Mouse (Mus musculus) stomach, embryonic 14.5 days (tissue): ENCODE results near the gene Ntrk3. TPM values are rescaled to one million over a fixed set of nuclear protein-coding genes. Genes with fewer than 3 reads are reported as not detected.

ENCODE experiments used
- ATAC-seq: fragments of 200-750 bp; cut with Nextera tagmentation; 2 replicates; pipeline ENCODE4 v1.8.0; 2017; ENCODE audit warnings: low read depth, moderate TSS enrichment; ENCODE audit not compliant: insufficient number of reproducible peaks, insufficient read depth, low FRiP score
- H3K27ac ChIP-seq: fragments of 300-500 bp; sonication (generic); 2 replicates; pipeline ENCODE4 v1.5.1; 2014; ENCODE audit warnings: mild to moderate bottlenecking, low read length, moderate library complexity, mixed read lengths
- H3K27me3 ChIP-seq: fragments of 300-500 bp; sonication (generic); 2 replicates; pipeline ENCODE4 v1.6.1; 2014; ENCODE audit warnings: low read length, control low read depth, mixed read lengths; ENCODE audit not compliant: control insufficient read depth, insufficient read depth
- H3K36me3 ChIP-seq: fragments of 300-500 bp; sonication (generic); 2 replicates; pipeline ENCODE4 v1.6.1; 2014; ENCODE audit warnings: mild to moderate bottlenecking, control low read depth, low read length, moderate library complexity, mixed read lengths; ENCODE audit not compliant: control insufficient read depth, insufficient read depth
- H3K4me1 ChIP-seq: fragments of 300-500 bp; sonication (generic); 2 replicates; pipeline ENCODE4 v1.6.1; 2014; ENCODE audit warnings: low read length, control low read depth, mixed read lengths; ENCODE audit not compliant: control insufficient read depth, insufficient read depth
- H3K4me2 ChIP-seq: fragments of 300-500 bp; sonication (generic); replicated peaks from 2 replicates; pipeline ENCODE4 v1.6.1; 2014; ENCODE audit warnings: low read depth, low read length, control low read depth
- H3K4me3 ChIP-seq: fragments of 300-500 bp; sonication (generic); 2 replicates; pipeline ENCODE4 v1.5.1; 2014; ENCODE audit warnings: low read depth, low read length, control low read depth
- H3K9ac ChIP-seq: fragments of 300-500 bp; sonication (generic); replicated peaks from 2 replicates; pipeline ENCODE4 v1.6.1; 2014; ENCODE audit warnings: low read depth, mild to moderate bottlenecking, control low read depth, low read length, moderate library complexity, mixed read lengths
- H3K9me3 ChIP-seq: fragments of 300-500 bp; sonication (generic); 2 replicates; pipeline ENCODE4 v1.6.1; 2016; ENCODE audit warnings: low read depth, low read length, control low read depth; ENCODE audit not compliant: control insufficient read depth
- WGBS: fragments of 180-500 bp; shearing (Covaris S2); extraction: QIAGEN DNeasy Blood & Tissue Kit; methylation state at CpG from one replicate; pipeline ENCODE4 v1.1.7; 2014; 5-methylcytosine and 5-hydroxymethylcytosine counted together
- polyA plus RNA-seq: library from polyadenylated mRNA; unstranded; fragments of >200 nt; fragmentation: Nextera tagmentation; extraction: Ambion mirVana; gene quantifications from 2 replicates; pipeline ENCODE4 v1.2.1, GENCODE M21; 2014

The Ntrk3 gene
- polyA plus RNA-seq, 1 experiment from 2014 or later, result 5.9 TPM

DNA sequence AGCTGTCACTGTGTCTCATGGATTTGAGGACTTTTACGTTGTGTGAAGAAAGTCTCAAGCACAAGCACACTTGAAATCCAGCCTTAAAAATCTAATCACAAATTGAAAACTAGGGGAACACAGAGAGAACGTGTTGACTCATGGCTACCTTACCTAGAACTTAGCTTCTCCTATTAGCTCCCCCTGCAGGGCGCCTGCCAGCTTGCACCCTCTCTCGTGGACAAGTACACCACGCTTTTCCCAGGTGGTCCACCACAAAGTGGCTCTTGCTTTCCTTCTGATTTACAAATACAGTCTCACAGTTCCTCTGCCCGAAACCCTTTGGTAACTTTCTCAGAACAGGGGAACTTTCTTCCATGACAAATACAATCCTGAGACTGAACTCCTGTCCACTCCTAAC, 94.1 kb downstream of the Ntrk3 start:
- WGBS, result 62% methylated on average over 6 of the region's 6 CpGs
- Histone ChIP-seq H3K27me3 (no peaks in the 10 kb centered on the region), H3K4me1 (no peaks in the 10 kb centered on the region), H3K4me3 (no peak overlapping the region), H3K27ac (no peak overlapping the region), H3K4me2 (no peak overlapping the region), H3K9ac (no peak overlapping the region), H3K9me3 (no peaks in the 10 kb centered on the region), H3K36me3 (no peaks in the 10 kb centered on the region)
- no peak for ATAC-seq

- Histone ChIP-seq H3K9ac (no peak overlapping the region), H3K4me3 (no peak overlapping the region), H3K27ac (no peak overlapping the region), H3K36me3 (no peaks in the 10 kb centered on the region), H3K4me1 (no peaks in the 10 kb centered on the region), H3K9me3 (no peaks in the 10 kb centered on the region), H3K27me3 (no peaks in the 10 kb centered on the region), H3K4me2 (no peak overlapping the region)
- ATAC-seq, result no peak
- 48% methylated on average over 4 of the region's 4 CpGs for WGBS
Measured at GRCm38 (mm10) chr7:78623686-78624085, 114.1 kb downstream of the Ntrk3 start.

GRCm38 (mm10) chr7:78621115-78621514, 116.7 kb downstream of the Ntrk3 start:
- no peak overlapping the region for H3K4me2 ChIP-seq
- no peaks in the 10 kb centered on the region for H3K4me1 ChIP-seq
- no peak overlapping the region for H3K9ac ChIP-seq
- ATAC-seq, result no peak
- no peak overlapping the region for H3K4me3 ChIP-seq
- no peaks in the 10 kb centered on the region for H3K36me3 ChIP-seq
- H3K9me3 ChIP-seq, result no peaks in the 10 kb centered on the region
- no peak overlapping the region for H3K27ac ChIP-seq
- 33% methylated on average over 4 of the region's 4 CpGs for WGBS
- H3K27me3 ChIP-seq, result no peaks in the 10 kb centered on the region

- WGBS, result 46% methylated on average over 9 of the region's 9 CpGs
- Histone ChIP-seq H3K36me3 (no peaks in the 10 kb centered on the region), H3K27ac (no peak overlapping the region), H3K9ac (no peak overlapping the region), H3K4me1 (no peaks in the 10 kb centered on the region), H3K4me3 (no peak overlapping the region), H3K27me3 (no peaks in the 10 kb centered on the region), H3K4me2 (no peak overlapping the region), H3K9me3 (no peaks in the 10 kb centered on the region)
- no peak for ATAC-seq
Measured at GRCm38 (mm10) chr7:78619818-78620577, 117.8 kb downstream of the Ntrk3 start.

GRCm38 (mm10) chr7:78605538-78606130, 132.2 kb downstream of the Ntrk3 start:
- Histone ChIP-seq H3K4me3 (no peak overlapping the region), H3K9ac (no peak overlapping the region), H3K4me2 (no peak overlapping the region), H3K27me3 (no peaks in the 10 kb centered on the region), H3K27ac (no peak overlapping the region), H3K4me1 (no peaks in the 10 kb centered on the region), H3K36me3 (no peaks in the 10 kb centered on the region), H3K9me3 (no peaks in the 10 kb centered on the region)
- 28% methylated on average over 5 of the region's 5 CpGs for WGBS
- no peak for ATAC-seq

DNA sequence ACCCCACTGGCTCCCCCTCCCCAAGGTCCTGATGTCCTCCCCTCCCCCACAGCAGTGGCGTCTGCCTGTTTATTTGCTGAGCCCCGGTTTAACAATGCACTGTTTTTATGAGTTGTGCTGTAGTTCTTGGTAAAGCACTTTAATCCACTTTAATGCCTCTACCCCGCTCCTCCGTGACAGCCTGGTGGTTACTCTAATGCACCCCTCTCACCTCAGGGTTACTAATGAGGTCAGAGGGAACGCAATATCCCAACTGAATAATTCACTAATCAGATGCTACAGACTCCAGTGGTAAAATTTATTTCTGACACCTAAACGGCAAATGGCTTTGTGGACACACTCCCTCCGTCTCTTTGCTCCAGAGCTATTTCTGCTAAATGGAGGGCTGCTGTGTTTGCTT, 133.9 kb downstream of the Ntrk3 start:
- H3K36me3 ChIP-seq, result no peaks in the 10 kb centered on the region
- no peaks in the 10 kb centered on the region for H3K9me3 ChIP-seq
- H3K4me2 ChIP-seq, result no peak overlapping the region
- ATAC-seq, result no peak
- H3K4me1 ChIP-seq, result no peaks in the 10 kb centered on the region
- no peak overlapping the region for H3K9ac ChIP-seq
- WGBS, result 7% methylated on average over 7 of the region's 7 CpGs
- no peaks in the 10 kb centered on the region for H3K27me3 ChIP-seq
- no peak overlapping the region for H3K27ac ChIP-seq
- no peak overlapping the region for H3K4me3 ChIP-seq

DNA sequence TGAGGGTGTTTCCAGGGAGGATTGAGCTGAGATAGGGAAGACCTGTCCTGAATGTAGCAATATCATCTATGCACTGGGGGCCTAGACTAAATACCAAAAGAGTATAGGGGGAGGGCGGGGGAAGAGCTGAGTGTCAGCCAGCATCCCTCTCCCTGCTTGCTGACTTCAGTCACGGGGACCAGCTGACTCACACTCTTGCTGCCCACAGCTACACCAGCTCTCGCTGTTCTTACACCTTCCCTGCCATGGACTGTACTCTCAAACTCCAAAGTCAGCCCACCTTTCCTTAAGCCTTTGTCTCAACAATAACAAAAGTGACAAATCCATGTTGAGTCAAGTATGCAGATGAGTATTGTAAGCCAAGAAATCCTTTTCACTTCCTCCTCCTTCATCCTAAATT, 136.0 kb downstream of the Ntrk3 start:
- Histone ChIP-seq H3K27ac (no peak overlapping the region), H3K27me3 (0 out of 2 replicates have a peak, but pooled peaks cover 2% of the 10 kb centered on the region), H3K9ac (no peak overlapping the region), H3K36me3 (no peaks in the 10 kb centered on the region), H3K4me1 (no peaks in the 10 kb centered on the region), H3K4me3 (no peak overlapping the region), H3K9me3 (no peaks in the 10 kb centered on the region), H3K4me2 (no peak overlapping the region)
- ATAC-seq, result no peak
- 76% methylated on average over 3 of the region's 3 CpGs for whole genome bisulfite sequencing

DNA sequence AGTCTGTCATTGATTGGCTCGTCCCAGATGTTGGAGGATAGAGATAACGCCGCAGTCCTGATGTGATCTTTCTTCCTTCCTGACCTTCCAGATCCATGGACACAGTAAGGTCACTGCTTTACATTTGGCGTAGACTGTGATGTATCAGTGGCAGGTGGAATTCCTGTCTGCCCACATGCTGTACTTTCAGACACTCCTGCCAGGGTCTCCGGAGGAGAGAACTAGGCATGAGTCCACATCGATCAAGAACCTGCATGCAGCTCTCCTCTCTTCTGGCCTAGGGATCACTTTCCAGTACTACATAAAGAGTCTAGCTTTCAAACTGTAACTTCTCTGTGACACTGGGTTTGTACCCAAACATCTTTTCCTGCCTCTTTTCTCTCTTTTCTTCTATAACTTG, 136.9 kb downstream of the Ntrk3 start:
- H3K9me3 ChIP-seq, result no peaks in the 10 kb centered on the region
- no peak for ATAC-seq
- 0 out of 2 replicates have a peak, but pooled peaks cover 2% of the 10 kb centered on the region for H3K27me3 ChIP-seq
- H3K36me3 ChIP-seq, result no peaks in the 10 kb centered on the region
- no peaks in the 10 kb centered on the region for H3K4me1 ChIP-seq
- H3K4me2 ChIP-seq, result no peak overlapping the region
- no peak overlapping the region for H3K4me3 ChIP-seq
- H3K9ac ChIP-seq, result no peak overlapping the region
- H3K27ac ChIP-seq, result no peak overlapping the region
- 84% methylated on average over 6 of the region's 6 CpGs for WGBS
